Mouse (Mus musculus) heart, embryonic 16.5 days (tissue): ENCODE data around the gene Olfr1272. TPM values are rescaled to one million over a fixed set of nuclear protein-coding genes. Genes with fewer than 3 reads are reported as not detected.
"Not testable (repeated sequence)": the region's sequence is repeated elsewhere in the genome, so short reads cannot be mapped to it uniquely, and the experiment has no call there.

Experiments used
- ATAC-seq: fragments of 200-750 bp; cut with Nextera tagmentation; replicated peaks from 2 replicates; pipeline ENCODE4 v1.8.0; 2017; ENCODE audit warnings: moderate number of reproducible peaks; ENCODE audit not compliant: insufficient read depth, low FRiP score; ENCODE audit errors: extremely low read depth
- H3K27ac ChIP-seq: fragments of 300-500 bp; sonication (generic); 2 replicates; pipeline ENCODE4 v1.5.1; 2014; ENCODE audit warnings: mild to moderate bottlenecking, low read length, control low read depth, moderate library complexity
- H3K27me3 ChIP-seq: fragments of 300-500 bp; sonication (generic); 2 replicates; pipeline ENCODE4 v1.6.1; 2014; ENCODE audit warnings: low read length, mixed read lengths; ENCODE audit not compliant: control insufficient read depth, insufficient read depth
- H3K36me3 ChIP-seq: fragments of 300-500 bp; sonication (generic); 2 replicates; pipeline ENCODE4 v1.6.1; 2014; ENCODE audit not compliant: control insufficient read depth, insufficient read depth
- H3K4me1 ChIP-seq: fragments of 300-500 bp; sonication (generic); 2 replicates; pipeline ENCODE4 v1.6.1; 2014; ENCODE audit warnings: low read length, mixed read lengths; ENCODE audit not compliant: control insufficient read depth, insufficient read depth
- H3K4me2 ChIP-seq: fragments of 300-500 bp; sonication (generic); 2 replicates; pipeline ENCODE4 v1.6.1; 2014; ENCODE audit warnings: low read depth, mild to moderate bottlenecking, control low read depth, low read length
- H3K4me3 ChIP-seq: fragments of 300-500 bp; sonication (generic); 2 replicates; pipeline ENCODE4 v1.5.1; 2014; ENCODE audit warnings: mild to moderate bottlenecking, control low read depth, low read length
- H3K9ac ChIP-seq: fragments of 300-500 bp; sonication (generic); 2 replicates; pipeline ENCODE4 v1.6.1; 2014; ENCODE audit warnings: low read length, control low read depth
- H3K9me3 ChIP-seq: fragments of 300-500 bp; sonication (generic); replicated peaks from 2 replicates; pipeline ENCODE4 v1.6.1; 2016; ENCODE audit warnings: low read length; ENCODE audit not compliant: control insufficient read depth
- WGBS: fragments of 180-500 bp; shearing (Covaris S2); extraction: QIAGEN DNeasy Blood & Tissue Kit; methylation state at CpG from one replicate; pipeline ENCODE4 v1.1.7; 2014; 5-methylcytosine and 5-hydroxymethylcytosine counted together
- polyA plus RNA-seq: library from polyadenylated mRNA; unstranded; fragments of >200 nt; fragmentation: Nextera tagmentation; extraction: Ambion mirVana; gene quantifications from 2 replicates; pipeline ENCODE4 v1.2.1, GENCODE M21; 2015

Olfr1272 gene
- not detected in 2 replicates for polyA plus RNA-seq

DNA sequence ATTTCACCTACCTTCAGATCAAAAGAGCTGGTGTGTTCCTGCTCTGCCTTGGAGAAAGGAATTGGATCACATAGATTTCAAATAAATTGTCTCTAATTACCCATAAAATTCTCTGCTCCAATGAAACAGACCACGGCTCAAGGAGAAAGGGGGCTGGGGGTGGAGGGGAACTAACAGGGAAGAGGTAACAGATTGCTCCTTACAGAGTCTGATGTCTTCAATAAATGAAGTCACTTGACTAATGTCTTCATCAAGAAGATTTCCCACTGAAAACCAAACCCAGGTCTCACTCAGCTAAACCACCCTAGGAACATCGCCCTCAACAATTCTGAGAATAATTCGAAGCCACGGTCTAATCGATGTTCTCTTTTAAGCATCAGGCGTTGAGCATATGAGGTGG, at the start of gene Olfr1272:
Olfr1272 (minus strand) TSS at position 101 of the 400 bp plus-strand sequence.
- Histone ChIP-seq H3K27me3 (no peaks in the 10 kb centered on the region), H3K36me3 (no peaks in the 10 kb centered on the region), H3K4me1 (no peaks in the 10 kb centered on the region), H3K9me3 (no peaks in the 10 kb centered on the region), H3K9ac (no peak within 1 kb of the TSS), H3K27ac (no peak within 1 kb of the TSS), H3K4me2 (no peak within 1 kb of the TSS), H3K4me3 (no peak within 1 kb of the TSS)
- WGBS, result 88% methylated on average over 6 of the region's 6 CpGs
- ATAC-seq, result no peak

DNA sequence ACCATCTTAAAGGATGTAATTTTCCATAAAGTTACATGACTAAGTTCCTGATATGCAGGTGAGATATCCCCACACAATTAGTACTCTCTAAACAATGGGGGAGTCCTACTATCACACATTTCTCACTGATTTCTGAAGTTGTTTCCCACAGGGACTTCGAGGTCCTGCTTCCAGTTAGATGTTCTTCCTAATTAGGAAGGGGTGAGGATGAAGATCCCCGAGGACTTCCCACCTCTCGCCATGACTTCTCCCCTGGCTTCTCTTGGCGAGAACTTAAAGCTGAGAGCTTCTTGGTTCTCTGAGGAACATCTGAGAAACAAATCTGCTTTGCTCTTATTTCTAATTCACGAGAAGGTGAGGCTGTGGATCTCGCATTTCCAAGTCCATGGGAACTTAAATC, 29.3 kb upstream of the Olfr1272 start, which contains the start of gene Gm13769:
Gm13769 (plus strand) TSS at position 301 of the 400 bp plus-strand sequence.
- not testable (repeated sequence) for H3K4me1 ChIP-seq, H3K36me3 ChIP-seq, ATAC-seq, H3K4me3 ChIP-seq, H3K9ac ChIP-seq, H3K27me3 ChIP-seq, H3K27ac ChIP-seq, H3K9me3 ChIP-seq, H3K4me2 ChIP-seq
- WGBS, result no CpG with 5 or more reads among the region's 6 CpGs

DNA sequence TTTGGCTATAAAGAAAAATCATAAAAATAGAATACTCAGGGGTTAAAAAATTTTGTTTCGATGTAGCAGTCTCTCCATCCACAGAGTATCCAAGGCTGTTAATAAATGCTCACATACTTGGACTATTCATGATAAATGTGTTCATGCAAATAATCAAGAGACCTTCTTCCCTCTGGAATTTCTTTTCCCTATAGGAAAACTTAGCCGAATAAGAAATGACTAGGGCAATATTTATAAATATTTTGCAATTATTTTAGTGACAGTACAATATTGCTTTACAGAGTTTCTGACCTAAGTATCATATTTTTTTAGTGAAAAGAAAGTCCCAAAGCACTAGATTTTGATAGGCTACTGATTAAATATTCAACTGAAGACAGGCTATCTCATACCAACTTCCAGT, 21.7 kb downstream of the Olfr1272 start, which contains the start of gene Olfr1271:
Olfr1271 (minus strand) TSS at position 101 of the 400 bp plus-strand sequence.
- WGBS, result 86% methylated on average over 2 of the region's 2 CpGs
- no peaks in the 10 kb centered on the region for H3K36me3 ChIP-seq
- no peak for ATAC-seq

DNA sequence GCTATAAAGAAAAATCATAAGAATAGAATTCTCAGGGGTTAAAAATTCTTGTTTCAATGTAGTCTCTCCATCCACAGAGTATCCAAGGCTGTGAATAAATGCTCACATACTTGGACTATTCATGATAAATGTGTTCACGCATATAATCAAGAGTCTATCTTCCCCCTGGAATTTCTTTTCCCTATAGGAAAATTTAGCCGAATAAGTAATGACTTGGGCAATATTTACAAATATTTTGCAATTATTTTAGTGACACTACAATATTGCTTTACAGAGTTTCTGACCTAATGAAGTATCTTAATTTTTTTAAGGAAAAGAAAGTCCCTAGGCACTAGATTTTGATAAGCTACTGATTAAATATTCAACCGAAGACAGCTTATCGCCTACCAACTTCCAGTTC, 35.1 kb downstream of the Olfr1272 start, which contains the start of gene Olfr142:
Olfr142 (minus strand) TSS at position 101 of the 400 bp plus-strand sequence.
- no peak for ATAC-seq
- Histone ChIP-seq H3K4me2 (no peak within 1 kb of the TSS), H3K27ac (no peak within 1 kb of the TSS), H3K27me3 (no peaks in the 10 kb centered on the region), H3K36me3 (no peaks in the 10 kb centered on the region), H3K4me3 (no peak within 1 kb of the TSS), H3K9ac (no peak within 1 kb of the TSS), H3K9me3 (no peaks in the 10 kb centered on the region), H3K4me1 (no peaks in the 10 kb centered on the region)
- WGBS, result 85% methylated on average over 4 of the region's 4 CpGs

More for the DNA sequence above, 21.7 kb downstream of the Olfr1272 start, which contains the start of gene Olfr1271:
- Histone ChIP-seq H3K4me3 (no peak within 1 kb of the TSS), H3K27me3 (no peaks in the 10 kb centered on the region), H3K4me1 (no peaks in the 10 kb centered on the region), H3K27ac (no peak within 1 kb of the TSS), H3K9ac (no peak within 1 kb of the TSS), H3K9me3 (no peaks in the 10 kb centered on the region), H3K4me2 (no peak within 1 kb of the TSS)

Other genes starting within 250 kb of the Olfr1272 start
- gene Olfr140, start 229.2 kb downstream of the Olfr1272 start, polyA plus RNA-seq, result not detected in 2 replicates
- gene Olfr1269, start 171.4 kb downstream of the Olfr1272 start, polyA plus RNA-seq, result not detected in 2 replicates
- not detected in 2 replicates for gene Olfr32, start 150.5 kb downstream of the Olfr1272 start, polyA plus RNA-seq
- gene Olfr1270, start 139.8 kb downstream of the Olfr1272 start, polyA plus RNA-seq, result not detected in 2 replicates
- not detected in 2 replicates for gene Olfr1506, start 68.3 kb downstream of the Olfr1272 start, polyA plus RNA-seq
- not detected in 2 replicates for gene Olfr142, start 35.2 kb downstream of the Olfr1272 start, polyA plus RNA-seq
- not detected in 2 replicates for gene Olfr1271, start 21.8 kb downstream of the Olfr1272 start, polyA plus RNA-seq
- 0.06 TPM in 1 of 2 replicates, not detected in the other for gene Gm13769, start 29.4 kb upstream of the Olfr1272 start, polyA plus RNA-seq
- gene Olfr1274-ps, start 105.8 kb upstream of the Olfr1272 start, polyA plus RNA-seq, result not detected in 2 replicates